Mouse (Mus musculus) retina, adult 2 months (tissue): ENCODE measurements at regions not wholly inside any gene's neighbourhood (a gene's known extent, or its start where the extent isn't known, plus 50 kb on each side); places are given as distances from the start of the nearest gene placed in this dataset.

Source experiments
- DNase-seq: peaks from one replicate; pipeline ENCODE4 v3.0.0-alpha.2; 2012; ENCODE audit warnings: low read depth, low spot score

- DNase-seq = peak; percentile 55
Observed at GRCm38 (mm10) chr1:193702707-193703419, 332.8 kb upstream of the Camk1g start.

GRCm38 (mm10) chr1:193700217-193700616 lies 330.1 kb upstream of the Camk1g start:
- no peak for DNase-seq

GRCm38 (mm10) chr1:193698603-193699266 lies 328.6 kb upstream of the Camk1g start:
- peak; percentile 59 for DNase-seq

- no peak for DNase-seq
Observed at GRCm38 (mm10) chr1:193697857-193698256, 327.8 kb upstream of the Camk1g start.

GRCm38 (mm10) chr1:193697001-193697400 lies 326.9 kb upstream of the Camk1g start:
- DNase-seq = no peak

GRCm38 (mm10) chr1:193692991-193693390 lies 322.9 kb upstream of the Camk1g start:
- DNase-seq = no peak

- DNase-seq = no peak
Observed at GRCm38 (mm10) chr1:193689601-193690000, 319.5 kb upstream of the Camk1g start.

GRCm38 (mm10) chr1:193682917-193683316 lies 312.8 kb upstream of the Camk1g start:
- no peak for DNase-seq

GRCm38 (mm10) chr1:193678448-193678847 lies 308.4 kb upstream of the Camk1g start:
- no peak for DNase-seq

GRCm38 (mm10) chr1:193673236-193673830 lies 303.2 kb upstream of the Camk1g start:
- DNase-seq = peak; percentile 20

- no peak for DNase-seq
Observed at GRCm38 (mm10) chr1:193672681-193673080, 302.6 kb upstream of the Camk1g start.

GRCm38 (mm10) chr1:193671816-193672254 lies 301.7 kb upstream of the Camk1g start:
- DNase-seq = no peak

- DNase-seq = no peak
Observed at GRCm38 (mm10) chr1:193671046-193671445, 300.9 kb upstream of the Camk1g start.

- no peak for DNase-seq
Observed at GRCm38 (mm10) chr1:193670008-193670407, 299.9 kb upstream of the Camk1g start.

GRCm38 (mm10) chr1:193668841-193669240 lies 298.7 kb upstream of the Camk1g start:
- DNase-seq = no peak

GRCm38 (mm10) chr1:193665854-193666253 lies 295.8 kb upstream of the Camk1g start:
- DNase-seq = no peak

- no peak for DNase-seq
Observed at GRCm38 (mm10) chr1:193664569-193664968, 294.5 kb upstream of the Camk1g start.

- no peak for DNase-seq
Observed at GRCm38 (mm10) chr1:193663587-193663986, 293.5 kb upstream of the Camk1g start.

- no peak for DNase-seq
Observed at GRCm38 (mm10) chr1:193662166-193662890, 292.2 kb upstream of the Camk1g start.

- no peak for DNase-seq
Observed at GRCm38 (mm10) chr1:193661377-193661776, 291.3 kb upstream of the Camk1g start.

GRCm38 (mm10) chr1:193655076-193655677 lies 285.1 kb upstream of the Camk1g start:
- DNase-seq = no peak

GRCm38 (mm10) chr1:193650275-193650674 lies 280.2 kb upstream of the Camk1g start:
- DNase-seq = no peak
